Mouse (Mus musculus) lung, embryonic 16.5 days (tissue): ENCODE results near the gene Clcn3. TPM values are rescaled to one million over a fixed set of nuclear protein-coding genes. Genes with fewer than 3 reads are reported as not detected.

Experiments
- ATAC-seq: fragments of 200-750 bp; cut with Nextera tagmentation; 2 replicates; pipeline ENCODE4 v1.8.0; 2017; ENCODE audit warnings: low read depth, mild to moderate bottlenecking, moderate library complexity
- H3K27ac ChIP-seq: fragments of 300-500 bp; sonication (generic); 2 replicates; pipeline ENCODE4 v1.5.1; 2014; ENCODE audit warnings: mild to moderate bottlenecking, control low read depth, low read length
- H3K27me3 ChIP-seq: fragments of 300-500 bp; sonication (generic); 2 replicates; pipeline ENCODE4 v1.6.1; 2014; ENCODE audit warnings: low read depth, low read length, mixed read lengths; ENCODE audit not compliant: control insufficient read depth, insufficient read depth
- H3K36me3 ChIP-seq: fragments of 300-500 bp; sonication (generic); 2 replicates; pipeline ENCODE4 v1.6.1; 2014; ENCODE audit warnings: low read length; ENCODE audit not compliant: control insufficient read depth, insufficient read depth
- H3K4me1 ChIP-seq: fragments of 300-500 bp; sonication (generic); replicated peaks from 2 replicates; pipeline ENCODE4 v1.6.1; 2014; ENCODE audit warnings: low read length, mixed read lengths; ENCODE audit not compliant: control insufficient read depth, insufficient read depth
- H3K4me2 ChIP-seq: fragments of 300-500 bp; sonication (generic); 2 replicates; pipeline ENCODE4 v1.6.1; 2014; ENCODE audit warnings: low read depth, low read length, control low read depth
- H3K4me3 ChIP-seq: fragments of 300-500 bp; sonication (generic); 2 replicates; pipeline ENCODE4 v1.5.1; 2014; ENCODE audit warnings: mild to moderate bottlenecking, low read length, control low read depth
- H3K9ac ChIP-seq: fragments of 300-500 bp; sonication (generic); 2 replicates; pipeline ENCODE4 v1.6.1; 2014; ENCODE audit warnings: low read length, control low read depth
- H3K9me3 ChIP-seq: fragments of 300-500 bp; sonication (generic); 2 replicates; pipeline ENCODE4 v1.6.1; 2016; ENCODE audit warnings: low read length; ENCODE audit not compliant: control insufficient read depth
- WGBS: fragments of 180-500 bp; shearing (Covaris S2); extraction: QIAGEN DNeasy Blood & Tissue Kit; methylation state at CpG from one replicate; pipeline ENCODE4 v1.1.7; 2014; 5-methylcytosine and 5-hydroxymethylcytosine counted together
- polyA plus RNA-seq: library from polyadenylated mRNA; unstranded; fragments of >200 nt; fragmentation: Nextera tagmentation; extraction: Ambion mirVana; gene quantifications from 2 replicates; pipeline ENCODE4 v1.2.1, GENCODE M21; 2015

The Clcn3 gene
- polyA plus RNA-seq, 1 experiment from 2014 or later, result 22.1 TPM

DNA sequence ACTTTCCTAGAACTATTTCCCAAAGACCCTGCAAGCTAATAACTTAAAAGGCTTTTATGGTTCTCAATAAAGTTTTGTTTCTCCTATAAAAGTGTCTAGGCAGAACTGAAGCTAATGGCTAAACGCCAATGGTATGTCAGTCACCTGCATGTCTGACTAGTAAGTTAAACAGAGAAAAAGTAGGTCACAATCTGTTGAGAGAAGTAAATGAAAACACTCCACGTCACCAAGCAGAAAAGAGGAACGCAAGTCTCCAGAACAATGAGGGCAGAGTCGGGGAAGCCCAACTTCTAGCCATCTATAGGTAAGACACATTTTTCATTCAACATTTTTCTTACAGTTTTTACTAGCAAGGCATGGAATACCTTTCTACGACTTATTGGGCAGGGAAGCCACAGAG lies 4.6 kb downstream of the Clcn3 start:
- Histone ChIP-seq H3K27me3 (0 out of 2 replicates have a peak, but pooled peaks cover 3% of the 10 kb centered on the region), H3K36me3 (no peaks in the 10 kb centered on the region), H3K27ac (no peak overlapping the region), H3K4me2 (no peak overlapping the region), H3K4me3 (no peak overlapping the region), H3K4me1 (0 out of 2 replicates have a peak, but pooled peaks cover 2% of the 10 kb centered on the region), H3K9ac (no peak overlapping the region), H3K9me3 (no peaks in the 10 kb centered on the region)
- 63% methylated on average over 5 of the region's 5 CpGs for WGBS
- ATAC-seq, result no peak

DNA sequence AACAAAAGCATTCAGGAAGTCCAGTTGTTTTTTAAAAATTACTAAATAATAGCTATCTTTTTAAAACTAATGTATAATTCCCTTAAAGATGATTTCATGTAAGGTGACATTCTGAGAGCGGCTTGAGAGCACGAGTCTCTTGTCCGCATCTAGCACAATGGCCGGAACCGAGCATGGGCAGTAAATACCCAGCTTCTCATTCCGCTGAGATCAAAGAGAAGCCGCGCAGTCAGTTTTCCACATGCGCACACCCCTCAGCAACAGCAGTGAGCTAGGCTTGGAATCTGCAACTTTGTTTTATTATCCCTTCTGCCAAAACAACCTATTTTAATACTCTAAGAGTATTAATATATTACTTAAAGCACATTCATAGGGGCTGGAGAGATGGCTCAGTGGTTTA lies 6.3 kb downstream of the Clcn3 start:
- Histone ChIP-seq H3K27me3 (no peaks in the 10 kb centered on the region), H3K9me3 (no peaks in the 10 kb centered on the region), H3K4me2 (no peak overlapping the region), H3K27ac (no peak overlapping the region), H3K4me3 (no peak overlapping the region), H3K9ac (no peak overlapping the region), H3K36me3 (no peaks in the 10 kb centered on the region), H3K4me1 (peaks cover 2% of the 10 kb centered on the region)
- ATAC-seq, result no peak
- 80% methylated on average over 9 of the region's 9 CpGs for WGBS

DNA sequence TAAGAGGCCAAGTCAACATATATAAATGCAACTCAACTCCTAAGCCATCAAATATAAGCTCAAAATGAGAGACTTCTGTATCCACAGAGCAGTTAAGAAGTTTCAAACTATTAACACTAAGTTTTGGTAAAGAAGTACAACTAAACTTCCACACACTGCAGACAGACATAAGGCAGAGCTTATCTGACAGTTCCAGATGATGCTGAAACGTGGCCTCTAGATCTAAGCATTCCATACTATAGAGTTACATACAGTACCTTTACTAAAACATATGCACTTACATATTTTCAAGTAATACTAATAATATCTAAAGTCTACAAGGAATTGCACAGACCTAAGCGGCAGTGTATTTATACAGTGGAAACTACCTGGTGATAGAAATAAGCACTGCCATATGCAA lies 8.3 kb downstream of the Clcn3 start:
- ATAC-seq, result no peak
- Histone ChIP-seq H3K4me1 (peaks cover 4% of the 10 kb centered on the region), H3K36me3 (no peaks in the 10 kb centered on the region), H3K27me3 (no peaks in the 10 kb centered on the region), H3K9me3 (no peaks in the 10 kb centered on the region), H3K9ac (no peak overlapping the region), H3K27ac (no peak overlapping the region), H3K4me3 (no peak overlapping the region), H3K4me2 (no peak overlapping the region)
- WGBS, result 62% methylated on average over 2 of the region's 2 CpGs

DNA sequence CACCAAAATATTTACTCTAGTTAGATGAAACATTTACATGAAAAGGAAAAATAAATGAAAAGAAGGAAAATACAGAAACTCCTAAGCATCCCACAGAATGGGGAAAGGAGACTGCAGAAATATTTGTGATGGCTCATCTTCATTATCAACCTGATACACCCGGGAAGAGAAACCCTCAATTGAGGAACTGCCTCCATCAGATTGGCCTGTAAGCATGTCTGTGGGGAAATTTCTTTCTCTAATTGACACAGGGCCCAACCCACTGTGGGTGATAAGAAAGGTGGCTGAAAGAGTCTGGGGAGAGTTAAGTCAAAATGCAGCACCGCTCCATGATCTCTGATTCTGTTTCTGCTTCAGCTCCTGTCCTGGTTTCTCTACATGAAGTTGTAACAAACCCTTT lies 9.7 kb downstream of the Clcn3 start:
- Histone ChIP-seq H3K4me1 (peaks cover 6% of the 10 kb centered on the region), H3K9ac (no peak overlapping the region), H3K27me3 (no peaks in the 10 kb centered on the region), H3K4me2 (no peak overlapping the region), H3K9me3 (no peaks in the 10 kb centered on the region), H3K4me3 (no peak overlapping the region), H3K36me3 (no peaks in the 10 kb centered on the region), H3K27ac (no peak overlapping the region)
- 74% methylated on average over 2 of the region's 2 CpGs for WGBS
- ATAC-seq, result no peak

DNA sequence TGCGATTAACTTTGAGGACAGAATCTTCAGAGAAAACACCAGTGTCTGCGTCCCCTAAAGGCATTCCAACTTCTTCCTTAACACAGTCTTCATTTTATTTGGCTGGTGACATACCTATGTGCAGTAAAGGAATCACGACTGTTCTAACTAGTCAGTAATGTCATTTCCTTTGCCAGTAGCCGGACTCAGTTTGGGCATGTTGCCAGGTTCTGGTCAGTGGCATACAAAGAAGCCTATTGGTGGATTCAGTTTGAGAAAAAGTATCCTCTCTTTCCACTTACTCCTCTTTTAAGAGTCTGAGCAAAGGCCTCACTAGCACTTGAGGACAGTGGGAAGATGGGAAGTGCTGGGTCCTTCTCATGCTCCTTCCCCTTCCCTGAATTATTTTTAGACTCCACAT lies 11.3 kb downstream of the Clcn3 start:
- ATAC-seq, result no peak
- WGBS, result 47% methylated on average over 4 of the region's 4 CpGs

DNA sequence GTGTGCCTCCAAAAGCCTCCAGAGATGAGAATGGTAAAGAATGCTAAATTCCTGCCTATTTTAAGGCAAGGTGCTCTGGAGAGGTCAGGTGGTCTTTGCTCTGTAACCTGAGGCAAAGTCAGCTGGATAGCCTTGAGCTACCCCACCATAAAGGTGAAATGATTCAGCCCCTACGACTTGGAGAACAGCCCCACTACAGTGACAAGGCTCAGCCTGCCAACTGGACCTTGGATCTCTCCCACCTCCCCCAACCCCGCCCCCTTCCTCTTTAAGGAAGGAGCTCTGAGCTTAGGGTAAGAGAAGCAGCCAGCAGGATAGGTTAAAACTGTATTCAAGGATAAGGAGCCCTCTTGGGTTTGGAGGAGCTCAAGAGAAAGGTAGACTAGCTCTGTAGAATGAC lies 14.0 kb downstream of the Clcn3 start:
- WGBS, result 36% methylated on average over 2 of the region's 2 CpGs
- H3K4me3 ChIP-seq, result no peak overlapping the region
- ATAC-seq, result no peak
- H3K9ac ChIP-seq, result no peak overlapping the region
- no peaks in the 10 kb centered on the region for H3K9me3 ChIP-seq
- H3K36me3 ChIP-seq, result no peaks in the 10 kb centered on the region
- no peaks in the 10 kb centered on the region for H3K27me3 ChIP-seq
- H3K27ac ChIP-seq, result no peak overlapping the region
- no peak overlapping the region for H3K4me2 ChIP-seq
- H3K4me1 ChIP-seq, result peaks cover 11% of the 10 kb centered on the region

More for the DNA sequence above, 11.3 kb downstream of the Clcn3 start:
- H3K27ac ChIP-seq, result no peak overlapping the region
- H3K36me3 ChIP-seq, result no peaks in the 10 kb centered on the region
- H3K4me3 ChIP-seq, result no peak overlapping the region
- no peak overlapping the region for H3K9ac ChIP-seq
- H3K9me3 ChIP-seq, result no peaks in the 10 kb centered on the region
- no peaks in the 10 kb centered on the region for H3K27me3 ChIP-seq
- no peak overlapping the region for H3K4me2 ChIP-seq
- H3K4me1 ChIP-seq, result peaks cover 6% of the 10 kb centered on the region

DNA sequence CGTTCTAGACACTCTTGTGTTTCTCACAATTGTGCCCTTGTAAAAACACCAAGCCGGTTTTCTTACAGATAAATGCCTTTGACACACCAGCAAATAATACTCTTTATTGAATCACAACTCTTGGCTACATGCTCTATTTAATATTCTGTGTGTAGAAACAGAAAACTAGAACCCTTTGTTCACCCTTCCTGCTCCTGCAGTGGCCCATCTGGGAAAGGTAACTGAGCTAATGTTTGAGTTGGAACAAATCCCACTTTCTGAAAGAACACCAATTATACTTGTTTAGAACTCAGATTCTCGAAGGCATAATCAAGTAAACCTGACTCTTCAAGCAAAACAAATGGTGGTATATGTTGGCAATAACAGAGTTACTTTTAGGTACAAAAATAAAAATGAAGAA lies 17.4 kb downstream of the Clcn3 start:
- no peak overlapping the region for H3K27ac ChIP-seq

DNA sequence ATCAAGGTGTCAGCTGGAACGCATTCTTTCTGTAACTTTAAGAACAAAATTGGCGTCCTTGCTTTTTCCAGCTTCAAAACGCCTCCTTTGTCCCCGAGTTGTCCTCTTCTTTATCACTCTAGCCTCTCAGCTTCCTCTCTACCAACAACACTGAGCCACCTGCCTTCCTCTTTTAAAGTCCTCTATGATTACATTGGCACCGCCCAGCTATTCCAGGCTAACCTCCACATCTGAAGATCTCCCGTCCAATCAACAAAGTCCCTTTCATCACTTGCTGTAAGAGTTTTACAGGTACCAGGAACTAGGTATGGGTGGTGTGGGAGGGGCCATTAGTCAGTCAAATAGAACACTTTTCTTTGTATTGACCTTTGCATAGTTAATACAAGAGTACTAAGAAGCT lies 17.8 kb downstream of the Clcn3 start:
- H3K4me1 ChIP-seq, result peaks cover 10% of the 10 kb centered on the region; the same call in 1 of the 2 replicates
- H3K27ac ChIP-seq, result no peak overlapping the region
- 41% methylated on average over 6 of the region's 6 CpGs for WGBS
- no peaks in the 10 kb centered on the region for H3K9me3 ChIP-seq
- no peak for ATAC-seq
- no peak overlapping the region for H3K9ac ChIP-seq
- H3K27me3 ChIP-seq, result no peaks in the 10 kb centered on the region
- H3K4me3 ChIP-seq, result no peak overlapping the region
- no peaks in the 10 kb centered on the region for H3K36me3 ChIP-seq
- no peak overlapping the region for H3K4me2 ChIP-seq

More for the DNA sequence above, 17.4 kb downstream of the Clcn3 start:
- ATAC-seq, result no peak
- H3K4me2 ChIP-seq, result no peak overlapping the region
- 43% methylated on average over 3 of the region's 3 CpGs for whole genome bisulfite sequencing
- H3K4me3 ChIP-seq, result no peak overlapping the region
- H3K4me1 ChIP-seq, result peaks cover 10% of the 10 kb centered on the region; the same call in 1 of the 2 replicates
- no peaks in the 10 kb centered on the region for H3K36me3 ChIP-seq
- H3K27me3 ChIP-seq, result no peaks in the 10 kb centered on the region
- H3K9ac ChIP-seq, result no peak overlapping the region
- no peaks in the 10 kb centered on the region for H3K9me3 ChIP-seq

DNA sequence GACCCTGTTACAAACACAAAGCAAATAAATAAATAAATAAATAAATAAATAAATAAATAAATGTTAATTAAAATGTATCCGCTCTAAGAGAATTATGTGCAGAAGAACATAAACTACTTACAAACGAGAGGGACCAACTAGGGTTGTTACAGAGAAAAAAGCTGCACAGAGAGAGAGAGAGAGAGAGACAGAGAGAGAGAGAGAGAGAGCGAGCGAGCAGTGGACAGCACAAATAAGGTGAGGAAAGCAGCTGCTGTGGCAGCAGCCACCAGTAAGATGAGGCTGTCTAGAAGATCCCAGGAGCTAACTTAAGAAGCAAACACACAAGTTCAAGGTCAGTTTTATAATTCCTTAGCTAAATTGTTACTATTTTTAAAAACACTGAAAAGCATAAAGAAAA lies 18.6 kb downstream of the Clcn3 start:
- WGBS, result 87% methylated on average over 4 of the region's 4 CpGs
- Histone ChIP-seq H3K9ac (no peak overlapping the region), H3K9me3 (no peaks in the 10 kb centered on the region), H3K36me3 (no peaks in the 10 kb centered on the region), H3K27me3 (no peaks in the 10 kb centered on the region), H3K4me1 (peaks cover 10% of the 10 kb centered on the region; the same call in 1 of the 2 replicates), H3K4me3 (no peak overlapping the region), H3K4me2 (no peak overlapping the region), H3K27ac (no peak overlapping the region)
- ATAC-seq, result no peak

DNA sequence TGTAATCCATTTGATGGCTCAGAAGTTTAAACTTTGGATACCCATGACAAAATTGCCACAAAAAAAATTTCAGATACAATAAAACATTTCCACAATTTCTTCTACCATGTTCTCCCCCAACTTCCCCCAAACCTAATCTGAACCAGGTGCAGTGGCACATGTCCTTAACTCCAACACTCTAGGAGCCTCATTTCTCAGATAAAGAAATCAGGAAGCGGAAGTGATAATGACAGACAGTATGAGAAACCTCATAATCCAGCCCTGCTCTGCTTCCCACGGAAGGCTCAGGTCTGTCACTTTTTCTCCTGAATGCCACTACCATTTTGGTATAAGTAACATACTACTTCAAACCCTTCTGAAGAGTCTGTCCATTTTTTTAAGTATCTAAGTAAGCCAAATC lies 19.2 kb downstream of the Clcn3 start:
- Histone ChIP-seq H3K9me3 (no peaks in the 10 kb centered on the region), H3K27me3 (no peaks in the 10 kb centered on the region), H3K4me1 (peaks cover 7% of the 10 kb centered on the region; the same call in 1 of the 2 replicates), H3K4me2 (no peak overlapping the region), H3K27ac (no peak overlapping the region), H3K4me3 (no peak overlapping the region), H3K9ac (no peak overlapping the region), H3K36me3 (no peaks in the 10 kb centered on the region)
- 63% methylated on average over 2 of the region's 2 CpGs for WGBS
- no peak for ATAC-seq
